Mouse (Mus musculus): Measurements from ENCODE around the gene AI481877.

DNA sequence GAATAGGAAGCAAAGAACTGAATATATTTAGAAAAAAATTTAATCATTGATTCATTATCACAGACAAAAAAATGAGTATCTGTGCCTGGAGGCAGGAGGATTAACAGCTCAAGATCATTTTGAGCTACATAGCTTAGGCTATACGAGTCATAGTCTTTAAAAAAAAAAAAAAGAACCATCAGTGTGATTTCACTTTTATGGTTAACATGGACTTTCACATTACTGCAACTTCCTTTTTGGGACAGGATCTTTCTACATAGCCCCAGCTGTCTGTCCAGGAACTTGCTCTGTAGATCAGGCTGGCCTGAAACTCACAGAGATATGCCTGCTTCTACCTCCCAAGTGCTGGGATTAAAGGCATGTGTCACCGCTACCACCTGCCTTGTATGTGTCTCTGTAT is 55.4 kb downstream of the AI481877 start:
- no peak for TF ChIP-seq POLR2A (IDR thresholded peaks at IDR 0.05; ENCODE audit: borderline replicate concordance, insufficient read depth, low read length)
- no peak for TF ChIP-seq CTCF (IDR thresholded peaks at IDR 0.05; ENCODE audit: borderline replicate concordance, insufficient read depth, low read depth, low read length)
